Mouse (Mus musculus) kidney, postnatal 0 days (tissue): Measurements from ENCODE around the gene Thg1l. TPM values are rescaled to one million over a fixed set of nuclear protein-coding genes. Genes with fewer than 3 reads are reported as not detected.
A peak's percentile ranks its signal among the peaks of the same experiment; 100 is the strongest.

ENCODE experiments used
- ATAC-seq: fragments of 200-750 bp; cut with Nextera tagmentation; replicated peaks from 2 replicates; pipeline ENCODE4 v1.8.0; 2017; ENCODE audit warnings: low read depth, moderate number of reproducible peaks, moderate TSS enrichment, moderate library complexity; ENCODE audit not compliant: low FRiP score
- DNase-seq: peaks from one replicate; pipeline ENCODE4 v3.0.0-alpha.2; 2016; ENCODE audit warnings: low spot score
- H3K27ac ChIP-seq: fragments of 300-500 bp; sonication (generic); 2 replicates; pipeline ENCODE4 v1.5.1; 2014; ENCODE audit warnings: mild to moderate bottlenecking
- H3K27me3 ChIP-seq: fragments of 300-500 bp; sonication (generic); 2 replicates; pipeline ENCODE4 v1.6.1; 2014; ENCODE audit warnings: low read length, mixed read lengths; ENCODE audit not compliant: insufficient read depth
- H3K36me3 ChIP-seq: fragments of 300-500 bp; sonication (generic); 2 replicates; pipeline ENCODE4 v1.6.1; 2014; ENCODE audit warnings: low read length, mixed read lengths; ENCODE audit not compliant: insufficient read depth
- H3K4me1 ChIP-seq: fragments of 300-500 bp; sonication (generic); replicated peaks from 2 replicates; pipeline ENCODE4 v1.6.1; 2014; ENCODE audit warnings: antibody characterized with exemption, low read length, mixed read lengths; ENCODE audit not compliant: insufficient read depth
- H3K4me2 ChIP-seq: fragments of 300-500 bp; sonication (generic); 2 replicates; pipeline ENCODE4 v1.6.1; 2014; ENCODE audit warnings: mild to moderate bottlenecking, low read length, moderate library complexity, mixed read lengths
- H3K4me3 ChIP-seq: fragments of 300-500 bp; sonication (generic); replicated peaks from 2 replicates; pipeline ENCODE4 v1.5.1; 2014; ENCODE audit warnings: low read depth, low read length
- H3K9ac ChIP-seq: fragments of 300-500 bp; sonication (generic); 2 replicates; pipeline ENCODE4 v1.6.1; 2014; ENCODE audit warnings: low read depth, low read length
- H3K9me3 ChIP-seq: fragments of 300-500 bp; sonication (generic); replicated peaks from 2 replicates; pipeline ENCODE4 v1.6.1; 2016; ENCODE audit warnings: low read length, inconsistent platforms, mixed read lengths
- CTCF ChIP-seq: IDR thresholded peaks from 2 replicates; pipeline ENCODE4 v1.5.1; 2016; ENCODE audit warnings: antibody characterized with exemption, low read depth, mild to moderate bottlenecking, moderate library complexity
- WGBS: fragments of 180-500 bp; shearing (Covaris S2); extraction: QIAGEN DNeasy Blood & Tissue Kit; methylation state at CpG from one replicate; pipeline ENCODE4 v1.1.7; 2014; 5-methylcytosine and 5-hydroxymethylcytosine counted together
- polyA plus RNA-seq: library from polyadenylated mRNA; unstranded; fragments of >200 nt; fragmentation: Nextera tagmentation; extraction: Ambion mirVana; gene quantifications from 2 replicates; pipeline ENCODE4 v1.2.1, GENCODE M21; 2015

Thg1l gene
- polyA plus RNA-seq, 1 experiment from 2014 or later = 12.4 TPM

GRCm38 (mm10) chr11:45974466-45974865, 19.2 kb upstream of the Thg1l start:
- no peak for DNase-seq
- no peaks in the 10 kb centered on the region for H3K9me3 ChIP-seq
- H3K4me3 ChIP-seq = no peak overlapping the region
- no peak overlapping the region for H3K4me2 ChIP-seq
- no peaks in the 10 kb centered on the region for H3K36me3 ChIP-seq
- no peak for ATAC-seq
- 90% methylated on average over 8 of the region's 8 CpGs for WGBS
- no peaks in the 10 kb centered on the region for H3K4me1 ChIP-seq
- H3K9ac ChIP-seq = no peak overlapping the region
- no peak overlapping the region for H3K27ac ChIP-seq
- no peak for TF ChIP-seq CTCF
- no peaks in the 10 kb centered on the region for H3K27me3 ChIP-seq

GRCm38 (mm10) chr11:45973635-45974034, 18.3 kb upstream of the Thg1l start:
- Histone ChIP-seq H3K4me1 (no peaks in the 10 kb centered on the region), H3K9me3 (no peaks in the 10 kb centered on the region), H3K4me2 (no peak overlapping the region), H3K27me3 (no peaks in the 10 kb centered on the region), H3K9ac (no peak overlapping the region), H3K4me3 (no peak overlapping the region), H3K27ac (no peak overlapping the region), H3K36me3 (no peaks in the 10 kb centered on the region)
- DNase-seq (no peak), ATAC-seq (no peak)
- 81% methylated on average over 5 of the region's 5 CpGs for WGBS
- TF ChIP-seq CTCF = no peak

GRCm38 (mm10) chr11:45968466-45968865, 13.2 kb upstream of the Thg1l start:
- ATAC-seq (no peak), DNase-seq (no peak)
- Histone ChIP-seq H3K36me3 (no peaks in the 10 kb centered on the region), H3K4me2 (no peak overlapping the region), H3K27ac (no peak overlapping the region), H3K9ac (no peak overlapping the region), H3K9me3 (no peaks in the 10 kb centered on the region), H3K27me3 (no peaks in the 10 kb centered on the region), H3K4me1 (no peaks in the 10 kb centered on the region), H3K4me3 (no peak overlapping the region)
- no peak for TF ChIP-seq CTCF
- WGBS = 97% methylated on average over 3 of the region's 3 CpGs

- no peak for ATAC-seq
- no peaks in the 10 kb centered on the region for H3K9me3 ChIP-seq
- H3K4me3 ChIP-seq = no peak overlapping the region
- H3K36me3 ChIP-seq = no peaks in the 10 kb centered on the region
- TF ChIP-seq CTCF = no peak
- no peak overlapping the region for H3K9ac ChIP-seq
- H3K4me2 ChIP-seq = no peak overlapping the region
- 82% methylated on average over 4 of the region's 4 CpGs for WGBS
- DNase-seq = no peak
- no peaks in the 10 kb centered on the region for H3K27me3 ChIP-seq
- no peak overlapping the region for H3K27ac ChIP-seq
- H3K4me1 ChIP-seq = no peaks in the 10 kb centered on the region
These were observed 11.6 kb upstream of the Thg1l start for GRCm38 (mm10) chr11:45966896-45967295.

GRCm38 (mm10) chr11:45960003-45960402, 4.7 kb upstream of the Thg1l start:
- DNase-seq (no peak), ATAC-seq (no peak)
- Histone ChIP-seq H3K27ac (no peak overlapping the region), H3K9ac (no peak overlapping the region), H3K27me3 (no peaks in the 10 kb centered on the region), H3K36me3 (no peaks in the 10 kb centered on the region), H3K4me1 (no peaks in the 10 kb centered on the region), H3K4me3 (no peak overlapping the region), H3K4me2 (no peak overlapping the region), H3K9me3 (no peaks in the 10 kb centered on the region)
- no peak; the same call in 1 of the 2 replicates for TF ChIP-seq CTCF
- 85% methylated on average over 5 of the region's 5 CpGs for WGBS

- no peaks in the 10 kb centered on the region for H3K27me3 ChIP-seq
- ATAC-seq = no peak
- 77% methylated on average over 3 of the region's 3 CpGs for WGBS
- no peak overlapping the region for H3K4me2 ChIP-seq
- no peaks in the 10 kb centered on the region for H3K9me3 ChIP-seq
- no peak overlapping the region for H3K27ac ChIP-seq
- H3K4me3 ChIP-seq = no peak overlapping the region
- 0 out of 2 replicates have a peak, but pooled peaks cover 3% of the 10 kb centered on the region for H3K4me1 ChIP-seq
- peak; percentile 65 for DNase-seq
- peak; percentile 64 for TF ChIP-seq CTCF
- no peak overlapping the region for H3K9ac ChIP-seq
- no peaks in the 10 kb centered on the region for H3K36me3 ChIP-seq
These were observed 4.3 kb upstream of the Thg1l start for GRCm38 (mm10) chr11:45959598-45959997.

GRCm38 (mm10) chr11:45947491-45947890, 7.8 kb downstream of the Thg1l start:
- 95% methylated on average over 2 of the region's 2 CpGs for WGBS
- Histone ChIP-seq H3K36me3 (peaks cover 16% of the 10 kb centered on the region; the same call in 1 of the 2 replicates), H3K9ac (no peak overlapping the region), H3K4me2 (no peak overlapping the region), H3K9me3 (no peaks in the 10 kb centered on the region), H3K27me3 (no peaks in the 10 kb centered on the region), H3K4me3 (no peak overlapping the region), H3K4me1 (no peaks in the 10 kb centered on the region), H3K27ac (no peak overlapping the region)
- no peak for DNase-seq
- no peak for TF ChIP-seq CTCF
- no peak for ATAC-seq
